Mouse (Mus musculus) Patski (cell line): ENCODE measurements around the gene Setd1b. TPM values are rescaled to one million over a fixed set of nuclear protein-coding genes. Genes with fewer than 3 reads are reported as not detected.

Experiments
- ATAC-seq: fragments of 100-300 bp; one replicate; pipeline ENCODE4 v1.8.0; 2021
- CTCF ChIA-PET: fragments of 350-600 bp; sonication (Branson Sonifier 250); formaldehyde crosslinking; loops from one replicate; lab custom pipeline; 2022; ENCODE audit warnings: inconsistent platforms; lab: Charles Lee
- POLR2A ChIA-PET: fragments of 350-600 bp; sonication (Branson Sonifier 250); formaldehyde crosslinking; loops from one replicate; lab custom pipeline; 2022; ENCODE audit warnings: antibody characterized with exemption, inconsistent platforms; lab: Charles Lee
- DNase-seq: peaks from one replicate; pipeline ENCODE4 v3.0.0-alpha.2; 2011; ENCODE audit warnings: low read depth, low spot score
- H3K27me3 ChIP-seq: fragments of 371-371 bp; one replicate; pipeline ENCODE4 v1.5.1; 2021
- CTCF ChIP-seq: fragments of 100-300 bp; IDR thresholded peaks from one replicate; pipeline ENCODE4 v1.5.1; 2021
- in situ Hi-C: fragments of 300-500 bp; cut with MboI; formaldehyde crosslinking; loops from 3 replicates; pipeline ENCODE4 v1.11.1; 2018; ENCODE audit warnings: low pct_unique_long_range_greater_than_20kb, mixed read lengths
- polyA plus RNA-seq: library from polyadenylated mRNA; unstranded; gene quantifications from one replicate; pipeline ENCODE4 v1.2.3, GENCODE M21; 2021

Gene Setd1b
- 8.1 TPM for polyA plus RNA-seq

DNA sequence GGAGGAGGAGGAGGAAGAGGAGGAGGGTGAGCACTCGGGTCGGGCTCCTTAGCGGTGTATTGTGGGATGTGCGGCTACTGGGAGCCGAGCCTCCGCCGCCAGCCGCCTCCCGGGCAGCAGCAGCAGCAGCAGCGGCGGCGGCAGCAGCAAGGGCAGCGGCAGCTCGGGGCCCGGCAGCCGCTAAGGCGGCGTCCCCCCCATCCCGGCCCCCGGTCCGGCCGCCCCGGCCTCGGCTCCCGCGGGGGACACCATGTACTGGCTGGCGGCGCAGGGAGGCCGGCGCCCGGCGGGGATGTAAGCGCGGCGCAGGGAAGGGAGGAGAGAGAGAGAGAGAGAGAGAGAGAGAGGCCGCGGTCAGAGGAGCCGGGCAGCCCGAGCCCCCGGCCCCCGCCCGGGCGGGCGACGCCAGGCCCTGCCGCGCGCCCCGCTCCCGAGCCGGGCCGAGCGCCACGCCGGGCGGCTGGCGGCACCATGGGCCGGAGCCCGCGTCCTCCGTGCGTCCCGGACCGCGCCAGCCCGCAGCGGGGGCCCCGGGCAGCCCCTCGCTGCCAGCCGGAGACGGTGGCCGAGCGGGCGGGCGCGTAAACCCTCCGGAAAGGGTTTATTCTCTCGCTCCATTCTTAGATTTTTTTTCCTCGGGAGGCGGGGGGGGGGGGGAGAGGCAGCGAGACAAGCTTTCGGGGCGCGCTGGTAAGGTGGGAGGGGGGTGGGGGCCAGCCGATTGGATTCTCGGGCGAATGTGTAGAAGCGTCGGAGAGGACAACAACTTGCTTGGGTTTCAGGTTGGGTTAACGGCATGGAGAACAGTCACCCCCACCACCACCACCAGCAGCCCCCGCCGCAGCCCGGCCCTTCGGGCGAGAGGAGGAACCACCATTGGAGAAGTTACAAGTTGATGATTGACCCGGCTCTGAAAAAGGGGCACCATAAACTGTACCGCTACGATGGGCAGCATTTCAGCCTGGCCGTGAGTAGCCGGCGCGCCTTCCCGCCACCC lies at the start of gene Setd1b:
Setd1b (plus strand) TSS at position 33 of the 997 bp plus-strand sequence.
- no peaks in the 10 kb centered on the region for H3K27me3 ChIP-seq
- POLR2A ChIA-PET, result interaction anchor here (0.6 to 1.4 kb wide), 3 partner anchors 8 to 72 kb away, joined by 4 to 10 read pairs (median 5); no protein-coding TSS in a partner anchor
- no peak for TF ChIP-seq CTCF
- CTCF ChIA-PET, result interaction anchor here (1.1 to 1.2 kb wide), 2 partner anchors 8 to 9 kb away, joined by 3 read pairs; no protein-coding TSS in a partner anchor
- in situ Hi-C loops, result loop anchor here (25.0 kb wide), 3 partner anchors 855 to 1370 kb away; partner anchors contain the start of genes Ppp1cc and Pptc7
- ATAC-seq (no peak), DNase-seq (no peak)

DNA sequence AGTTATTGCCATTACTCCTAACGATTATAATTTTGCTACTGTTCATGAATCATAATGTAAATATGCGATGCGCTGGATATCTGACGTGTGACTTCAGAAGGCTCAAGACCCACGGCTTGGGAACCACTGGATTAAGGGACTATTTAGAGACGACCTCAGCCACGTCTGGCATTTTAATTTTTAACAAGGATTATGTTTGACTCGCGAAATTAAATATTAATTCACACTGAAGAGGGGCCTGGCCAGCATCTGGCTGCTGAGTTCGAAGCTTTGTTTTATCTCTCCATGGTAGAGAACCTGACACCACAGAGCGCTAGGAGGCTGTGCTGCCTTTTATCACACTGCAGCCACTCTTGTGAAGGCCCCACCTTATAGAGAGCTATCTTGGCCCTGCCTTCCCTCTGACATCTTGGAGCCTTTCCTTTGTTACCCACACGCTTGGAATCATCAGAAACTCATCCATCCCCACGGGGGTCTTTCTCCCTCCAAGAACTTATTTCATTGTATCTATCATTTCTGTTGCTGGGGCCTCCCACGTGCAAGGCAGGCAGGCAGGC lies 48.8 kb upstream of the Setd1b start:
- ATAC-seq (no peak), DNase-seq (no peak)
- TF ChIP-seq CTCF, result no peak
- POLR2A ChIA-PET, result interaction anchor here (0.7 kb wide), 1 partner anchor 17 kb away, joined by 3 read pairs; no protein-coding TSS in a partner anchor
- in situ Hi-C loops, result no loop called here
- no peaks in the 10 kb centered on the region for H3K27me3 ChIP-seq
- CTCF ChIA-PET, result interaction anchor here (2.0 kb wide), 1 partner anchor 13 kb away, joined by 4 read pairs; no protein-coding TSS in a partner anchor

DNA sequence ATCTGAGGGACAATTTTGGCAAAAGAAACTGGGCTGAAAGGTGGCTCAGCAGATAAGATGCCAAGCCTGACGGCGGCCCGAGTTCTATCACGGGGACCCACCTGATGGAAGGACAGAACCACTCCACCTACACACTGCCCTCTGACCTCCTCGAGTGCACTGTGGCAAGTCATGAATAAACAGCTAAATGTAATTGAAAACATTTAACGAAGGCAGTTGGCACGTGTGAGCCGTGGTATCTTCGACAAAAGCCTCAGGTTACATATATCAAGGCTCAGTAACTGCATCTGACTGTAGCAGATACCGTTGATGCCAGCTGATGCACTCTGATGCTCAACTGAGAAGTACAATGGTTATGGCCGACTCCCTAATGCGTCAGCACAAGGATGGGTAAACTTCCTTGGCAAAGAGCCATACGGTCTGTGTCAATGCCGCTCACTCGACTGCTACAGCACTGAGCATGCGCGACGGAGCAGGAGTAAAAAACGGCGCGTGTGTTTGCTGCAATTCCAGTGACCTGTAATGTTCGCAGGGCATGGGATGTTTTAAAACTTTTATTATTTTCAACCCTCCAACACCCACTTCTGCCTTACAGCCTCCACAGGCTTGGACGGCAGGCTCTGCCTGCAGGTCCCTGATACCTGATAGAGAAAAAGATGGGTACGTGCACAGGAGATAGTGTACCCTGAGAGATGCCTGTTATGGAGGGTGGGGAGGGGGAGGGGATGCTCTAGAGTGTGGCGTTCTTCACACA lies 47.6 kb upstream of the Setd1b start:
- DNase-seq (peak; percentile 25), ATAC-seq (no peak)
- in situ Hi-C loops, result no loop called here
- CTCF ChIA-PET, result no interaction called here
- POLR2A ChIA-PET, result interaction anchor here (0.9 kb wide), 1 partner anchor 15 kb away, joined by 5 read pairs; no protein-coding TSS in a partner anchor
- TF ChIP-seq CTCF, result no peak
- H3K27me3 ChIP-seq, result no peaks in the 10 kb centered on the region

DNA sequence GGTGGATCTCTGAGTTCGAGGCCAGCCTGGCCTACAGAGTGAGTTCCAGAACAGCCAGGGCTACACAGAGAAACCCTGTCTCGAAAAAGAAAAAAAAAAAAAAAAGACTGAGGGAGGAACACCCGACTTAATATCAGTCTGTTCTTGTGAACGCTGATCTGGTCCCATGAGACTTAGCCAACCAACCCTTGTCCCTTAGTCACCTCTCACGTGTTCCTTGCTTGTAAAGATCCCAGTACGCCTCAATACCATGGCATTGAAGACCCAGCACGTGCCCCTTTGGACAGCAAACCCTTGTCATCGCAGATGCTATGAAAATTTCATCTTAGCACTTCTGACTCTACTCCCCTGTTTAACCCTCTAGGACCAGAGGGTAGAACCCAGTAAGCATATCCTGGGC lies 45.7 kb upstream of the Setd1b start:
- ATAC-seq, result no peak
- TF ChIP-seq CTCF, result no peak
- ChIA-PET CTCF (no interaction called here), POLR2A (interaction anchor here (0.6 kb wide), 1 partner anchor 47 kb away, joined by 4 read pairs; no protein-coding TSS in a partner anchor)
- DNase-seq, result no peak
- in situ Hi-C loops, result no loop called here
- H3K27me3 ChIP-seq, result no peaks in the 10 kb centered on the region

DNA sequence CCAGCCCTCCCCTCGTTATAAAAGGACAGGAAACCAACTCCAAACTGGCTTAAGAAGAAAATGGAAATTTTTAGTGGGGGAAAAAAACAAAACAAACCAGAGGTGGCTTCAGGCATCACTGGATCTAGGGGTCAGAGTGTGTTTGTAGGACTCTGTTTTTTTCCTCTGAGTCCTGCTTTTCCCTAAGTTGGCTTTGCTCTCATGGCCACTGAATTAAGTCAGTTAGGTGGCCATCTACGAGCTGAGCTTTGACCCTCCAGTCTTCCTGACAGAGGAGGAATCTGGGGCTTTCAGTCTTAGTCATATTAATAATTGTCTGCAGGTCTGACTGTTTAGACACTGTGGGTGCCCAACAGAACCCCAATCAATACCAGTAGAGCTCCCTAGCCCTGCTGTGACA lies 43.5 kb upstream of the Setd1b start:
- DNase-seq (no peak), ATAC-seq (no peak)
- no peaks in the 10 kb centered on the region for H3K27me3 ChIP-seq
- ChIA-PET POLR2A (no interaction called here), CTCF (interaction anchor here (0.6 to 1.6 kb wide), 2 partner anchors 9 to 18 kb away, joined by 3 read pairs; no protein-coding TSS in a partner anchor)
- in situ Hi-C loops, result no loop called here
- no peak for TF ChIP-seq CTCF

DNA sequence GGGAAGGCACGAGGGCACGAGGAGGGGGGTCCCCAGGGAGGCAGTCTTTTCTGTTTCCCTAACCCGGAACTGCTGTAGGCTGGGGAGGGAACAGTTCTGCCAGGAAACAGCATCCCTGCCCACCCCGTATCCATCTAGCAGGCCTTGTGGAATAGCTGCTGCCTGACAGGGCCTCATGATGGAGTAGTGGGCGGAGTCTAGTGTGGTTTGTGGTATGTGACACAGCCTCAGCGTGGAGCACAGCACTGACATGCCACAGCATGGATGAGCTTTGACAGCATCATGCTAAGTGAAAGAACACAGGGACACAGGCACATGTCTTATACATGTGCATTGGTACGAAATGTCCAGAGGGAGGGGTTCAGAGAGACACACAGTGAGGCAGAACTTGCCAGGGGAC lies 39.6 kb upstream of the Setd1b start:
- in situ Hi-C loops, result no loop called here
- no peak for TF ChIP-seq CTCF
- ChIA-PET POLR2A (no interaction called here), CTCF (no interaction called here)
- H3K27me3 ChIP-seq, result no peaks in the 10 kb centered on the region
- DNase-seq (no peak), ATAC-seq (no peak)

DNA sequence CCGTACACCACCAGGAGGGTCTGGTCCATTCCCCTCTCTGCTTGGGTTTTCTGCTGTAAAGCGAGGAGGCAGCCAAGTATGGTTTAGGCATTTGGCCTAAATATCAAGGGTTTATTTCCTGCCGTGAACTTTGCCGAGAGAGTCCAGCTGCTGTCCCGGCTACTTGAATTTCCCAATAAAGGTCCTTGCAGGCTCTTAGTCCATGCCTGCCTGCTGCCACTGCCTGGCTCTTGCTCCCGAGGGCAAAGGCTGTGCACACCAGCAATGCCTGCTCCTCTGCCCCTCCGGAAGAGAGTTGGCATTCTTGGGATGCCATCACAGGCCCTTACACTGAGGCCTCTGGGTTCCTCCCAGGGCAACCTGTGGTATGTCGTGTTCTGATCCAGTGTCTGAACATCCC lies 38.4 kb upstream of the Setd1b start:
- ATAC-seq, result no peak
- POLR2A ChIA-PET, result no interaction called here
- no peaks in the 10 kb centered on the region for H3K27me3 ChIP-seq
- in situ Hi-C loops, result no loop called here
- CTCF ChIA-PET, result no interaction called here
- no peak for TF ChIP-seq CTCF
- DNase-seq, result no peak

DNA sequence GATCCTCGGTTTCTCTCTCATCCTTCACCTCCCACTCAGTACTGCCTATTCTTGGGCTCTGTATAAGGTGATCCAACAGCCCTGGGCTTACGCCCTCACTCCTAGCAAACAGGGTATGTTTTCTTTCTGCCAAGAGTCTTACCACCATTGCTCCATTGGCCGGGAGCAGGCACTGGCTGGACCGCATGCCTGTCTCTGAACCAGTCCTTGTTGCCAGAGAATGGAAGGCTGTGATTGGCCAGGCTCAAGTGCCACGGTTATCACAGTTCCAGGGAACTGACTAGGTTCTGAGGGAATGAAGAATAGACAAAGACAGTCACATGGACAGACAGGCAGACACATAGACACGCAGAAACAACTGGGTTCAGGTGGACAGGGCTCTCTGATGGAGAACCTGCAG lies 37.2 kb upstream of the Setd1b start:
- no peaks in the 10 kb centered on the region for H3K27me3 ChIP-seq
- in situ Hi-C loops, result no loop called here
- no peak for ATAC-seq
- no peak for TF ChIP-seq CTCF
- CTCF ChIA-PET, result no interaction called here
- no peak for DNase-seq
- POLR2A ChIA-PET, result no interaction called here

DNA sequence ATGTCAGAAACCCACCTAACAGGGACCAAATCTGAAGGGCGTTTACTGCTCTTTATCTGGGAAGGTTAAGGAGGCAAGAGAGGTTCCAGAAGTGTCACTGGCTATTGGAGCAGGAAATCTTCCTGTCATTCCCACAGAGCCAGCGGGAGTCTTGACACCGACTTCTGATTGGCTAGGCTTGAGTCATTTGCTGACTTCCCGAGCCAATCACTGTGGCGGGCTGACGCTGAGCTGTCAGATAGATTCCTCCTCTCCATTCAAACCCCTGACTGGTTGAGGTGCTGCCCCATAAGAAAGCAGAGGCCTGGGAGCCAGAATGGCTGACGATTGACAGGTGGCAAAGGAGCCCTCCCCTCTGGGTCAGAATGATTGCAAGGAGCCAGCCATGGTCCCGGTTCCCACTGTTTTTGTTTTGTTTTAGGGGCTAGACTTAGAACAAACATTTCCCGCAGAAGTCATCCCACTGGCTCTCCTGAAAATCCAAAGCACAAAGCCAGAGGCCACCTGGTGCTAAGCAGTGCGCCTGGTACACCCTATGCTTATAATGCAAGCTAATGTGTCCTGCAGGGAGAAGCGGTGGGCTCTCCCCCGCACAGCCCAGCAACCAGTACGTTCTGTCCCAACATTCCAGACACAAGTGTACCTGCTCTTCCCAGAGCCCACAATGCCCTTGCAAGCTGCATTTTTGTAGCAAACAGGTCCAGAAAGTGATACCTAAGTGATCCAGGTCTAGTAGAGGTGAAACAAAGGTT lies 32.4 kb upstream of the Setd1b start:
- ATAC-seq (no peak), DNase-seq (no peak)
- no peaks in the 10 kb centered on the region for H3K27me3 ChIP-seq
- no peak for TF ChIP-seq CTCF
- in situ Hi-C loops, result no loop called here
- POLR2A ChIA-PET, result interaction anchor here (1.0 to 1.2 kb wide), 2 partner anchors 14 to 17 kb away, joined by 3 to 4 read pairs; no protein-coding TSS in a partner anchor
- CTCF ChIA-PET, result interaction anchor here (0.9 kb wide), 1 partner anchor 34 kb away, joined by 3 read pairs; no protein-coding TSS in a partner anchor
